Mouse (Mus musculus) G1E (cell line): ENCODE measurements around the gene Ell.

Source experiments
- CTCF ChIP-seq: IDR thresholded peaks from 2 replicates; pipeline ENCODE4 v1.5.1; 2012; ENCODE audit warnings: low read depth, low read length, inconsistent platforms, mixed read lengths
- GATA1 ChIP-seq: IDR thresholded peaks from 2 replicates; pipeline ENCODE4 v1.6.1; 2012; ENCODE audit warnings: borderline replicate concordance, low read length, inconsistent platforms, mixed read lengths
- GATA2 ChIP-seq: IDR thresholded peaks from 2 replicates; pipeline ENCODE4 v1.6.1; 2012; ENCODE audit warnings: low read depth, low read length, inconsistent platforms, borderline replicate concordance
- POLR2AphosphoS5 ChIP-seq: IDR thresholded peaks from 2 replicates; pipeline ENCODE4 v1.6.1; 2012; ENCODE audit warnings: low read depth, low read length, inconsistent platforms; ENCODE audit not compliant: insufficient replicate concordance

DNA sequence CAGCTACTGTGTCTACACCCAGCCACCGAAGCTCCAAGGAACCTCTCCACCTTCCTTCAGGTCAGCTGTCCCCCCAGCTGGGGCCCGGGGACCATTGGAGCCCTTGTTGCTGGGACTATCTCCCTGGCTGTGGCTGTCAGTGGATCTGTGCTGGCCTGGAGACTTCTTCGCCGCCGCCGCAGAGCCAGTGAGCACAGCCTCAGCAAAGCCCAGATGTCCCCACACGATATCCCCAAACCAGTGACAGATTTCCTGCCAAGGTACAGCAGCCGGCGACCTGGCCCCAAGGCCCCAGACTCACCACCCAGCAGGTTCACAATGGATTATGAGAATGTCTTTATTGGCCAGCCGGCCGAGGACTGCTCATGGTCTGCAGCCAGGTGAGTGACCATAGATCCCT is 78.7 kb downstream of the Ell start:
- no peak for TF ChIP-seq CTCF
- TF ChIP-seq GATA2: no peak
- TF ChIP-seq GATA1: no peak
- no peak for TF ChIP-seq POLR2AphosphoS5
